Mouse (Mus musculus): ENCODE results near the gene Ankrd52.

Gene Ankrd52

DNA sequence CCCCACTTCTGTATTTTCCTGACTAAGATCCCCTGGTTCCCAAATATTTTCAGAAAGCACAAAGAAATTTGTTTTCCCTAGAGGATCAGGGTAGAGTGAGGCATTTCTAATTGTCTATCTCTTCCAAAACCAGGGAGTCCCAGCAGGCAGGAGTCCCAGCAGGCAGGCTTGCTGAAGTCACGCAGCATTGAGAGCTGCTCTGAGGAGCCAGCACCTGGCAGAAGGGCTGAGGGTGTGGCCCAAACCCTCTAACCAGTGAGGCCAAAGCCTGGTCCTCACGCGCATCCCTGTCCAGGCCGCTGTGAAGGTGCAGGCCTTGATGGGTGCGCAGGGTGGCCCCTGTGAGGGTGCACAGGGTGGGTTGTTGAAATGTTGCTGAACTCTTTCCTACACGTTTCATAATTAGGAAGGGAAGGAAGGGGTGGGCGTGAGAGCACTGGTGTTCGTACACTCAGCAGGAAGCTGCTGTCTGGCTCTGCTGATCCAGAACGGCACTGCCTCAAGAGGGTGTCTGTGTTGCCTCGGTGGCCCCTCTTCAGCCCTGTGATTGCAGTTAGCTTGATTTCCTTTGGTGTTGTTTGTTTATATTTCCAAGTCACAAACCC lies 61.9 kb downstream of the Ankrd52 start:
- in situ Hi-C loops (cut with MboI, MseI) = loop anchor here (5.0 kb wide), 1 partner anchor 51 kb away; no protein-coding TSS in a partner anchor

GRCm38 (mm10) chr10:128440407-128440806 lies 63.5 kb downstream of the Ankrd52 start:
- in situ Hi-C loops (cut with MboI, MseI) = no loop called here

DNA sequence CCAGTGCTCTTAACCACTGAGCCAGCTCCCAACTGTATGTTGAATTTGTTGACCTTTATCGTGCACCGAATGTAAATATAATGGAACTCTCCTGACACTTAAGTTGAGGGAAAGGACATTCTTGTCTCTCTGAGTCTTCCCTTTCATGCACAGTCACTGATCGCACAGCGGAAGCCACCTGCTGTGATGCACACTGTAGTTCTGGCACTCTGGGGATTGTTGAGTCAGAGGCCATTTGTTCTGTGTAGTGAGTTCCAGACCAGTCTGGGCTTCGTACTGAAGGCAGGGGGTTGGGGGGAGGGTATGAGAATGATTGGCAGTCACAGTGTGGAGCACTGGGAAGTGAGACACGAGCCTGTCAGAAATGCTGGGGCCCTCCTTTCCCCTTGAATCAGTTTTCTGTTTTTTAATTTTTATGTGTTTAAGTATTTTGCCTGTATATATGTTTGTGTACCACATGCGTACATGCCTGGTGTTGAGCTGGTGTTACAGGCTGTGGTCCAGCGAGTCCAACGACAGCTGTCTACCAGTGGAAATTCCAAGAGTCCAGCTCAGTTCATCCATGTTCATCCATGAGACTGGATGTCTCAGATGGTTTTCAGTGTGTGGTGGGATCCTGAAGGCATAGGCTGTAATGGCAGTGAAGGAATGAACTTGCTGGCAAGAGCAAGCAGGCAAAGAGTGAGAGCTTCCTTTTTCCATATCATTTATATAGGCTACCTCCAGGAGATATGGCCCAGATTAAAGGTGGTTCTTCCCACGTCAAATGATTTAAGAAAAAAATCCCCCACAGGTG lies 64.6 kb downstream of the Ankrd52 start:
- in situ Hi-C loops (cut with MboI, MseI) = no loop called here

- in situ Hi-C loops (cut with MboI, MseI) = no loop called here
Observed at GRCm38 (mm10) chr10:128442718-128443117, 65.8 kb downstream of the Ankrd52 start.

DNA sequence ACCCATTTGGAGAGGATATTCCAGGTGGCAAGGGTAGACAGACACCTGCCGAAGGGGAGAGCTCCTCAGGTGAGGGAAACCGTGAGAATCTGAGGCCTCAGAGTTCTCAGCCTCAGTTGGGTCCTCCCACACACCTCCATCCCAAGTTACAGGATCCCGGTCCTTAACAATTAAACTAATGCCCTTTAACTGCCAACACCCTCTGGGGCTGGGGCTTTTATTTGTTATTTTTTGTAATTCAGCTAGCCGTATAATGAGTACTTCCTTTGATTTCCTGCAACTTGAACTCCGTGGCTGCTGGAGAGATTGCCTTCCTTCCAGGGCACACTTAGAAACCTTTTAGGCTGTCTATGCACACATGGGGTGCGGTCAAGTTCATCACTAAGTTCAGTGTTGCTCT lies 67.4 kb downstream of the Ankrd52 start:
- in situ Hi-C loops (cut with MboI, MseI) = no loop called here

- in situ Hi-C loops (cut with MboI, MseI) = no loop called here
Observed at GRCm38 (mm10) chr10:128445407-128445806, 68.5 kb downstream of the Ankrd52 start.

- in situ Hi-C loops (cut with MboI, MseI) = no loop called here
Observed at GRCm38 (mm10) chr10:128451014-128451413, 74.1 kb downstream of the Ankrd52 start.

- in situ Hi-C loops (cut with MboI, MseI) = no loop called here
Observed at GRCm38 (mm10) chr10:128454471-128454870, 77.6 kb downstream of the Ankrd52 start.

GRCm38 (mm10) chr10:128455280-128455679 lies 78.4 kb downstream of the Ankrd52 start:
- in situ Hi-C loops (cut with MboI, MseI) = no loop called here

DNA sequence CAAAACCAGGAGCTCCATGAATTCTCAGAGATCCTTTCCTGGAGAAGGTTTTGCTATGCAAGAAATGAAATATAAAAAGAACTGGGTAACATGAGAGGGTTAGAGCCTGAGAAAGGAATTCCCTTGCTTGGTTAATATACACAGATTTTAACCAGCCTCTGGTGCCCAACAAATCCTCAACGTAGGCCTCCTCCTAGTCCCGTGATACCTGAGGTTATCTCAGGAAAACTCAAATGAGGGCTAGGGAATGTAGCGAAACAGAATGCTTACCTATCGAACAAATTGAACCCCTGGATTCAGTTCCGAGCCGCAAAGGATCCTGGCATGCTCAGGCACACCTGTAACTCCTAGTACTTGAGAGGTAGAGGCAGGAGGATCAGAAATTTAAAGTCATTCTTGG lies 80.8 kb downstream of the Ankrd52 start:
- in situ Hi-C loops (cut with MboI, MseI) = no loop called here

Data from T-helper 1 cell (primary cell).